Mouse (Mus musculus) limb, embryonic 11.5 days (tissue): ENCODE measurements around the gene Efna3. TPM values are rescaled to one million over a fixed set of nuclear protein-coding genes. Genes with fewer than 3 reads are reported as not detected.
A peak's percentile ranks its signal among the peaks of the same experiment; 100 is the strongest.

Experiments used
- ATAC-seq: fragments of 200-750 bp; cut with Nextera tagmentation; 2 replicates; pipeline ENCODE4 v1.8.0; 2017; ENCODE audit warnings: low read depth; ENCODE audit not compliant: insufficient number of reproducible peaks, low FRiP score, low TSS enrichment
- DNase-seq: peaks from one replicate; pipeline ENCODE4 v3.0.0-alpha.2; 2015; ENCODE audit warnings: low spot score
- H3K27ac ChIP-seq: fragments of 300-500 bp; sonication (generic); replicated peaks from 2 replicates; pipeline ENCODE4 v1.5.1; 2014; ENCODE audit warnings: low read depth, mild to moderate bottlenecking, low read length
- H3K27me3 ChIP-seq: fragments of 300-500 bp; sonication (generic); 2 replicates; pipeline ENCODE4 v1.6.1; 2014; ENCODE audit warnings: mild to moderate bottlenecking, low read length, mixed read lengths; ENCODE audit not compliant: control insufficient read depth, insufficient read depth
- H3K36me3 ChIP-seq: fragments of 300-500 bp; sonication (generic); 2 replicates; pipeline ENCODE4 v1.6.1; 2014; ENCODE audit warnings: mild to moderate bottlenecking, low read length, moderate library complexity, mixed read lengths; ENCODE audit not compliant: control insufficient read depth, insufficient read depth
- H3K4me1 ChIP-seq: fragments of 300-500 bp; sonication (generic); 2 replicates; pipeline ENCODE4 v1.6.1; 2014; ENCODE audit warnings: low read length, mixed read lengths; ENCODE audit not compliant: control insufficient read depth, insufficient read depth
- H3K4me2 ChIP-seq: fragments of 300-500 bp; sonication (generic); 2 replicates; pipeline ENCODE4 v1.6.1; 2014; ENCODE audit warnings: low read depth, mild to moderate bottlenecking, moderate library complexity; ENCODE audit not compliant: severe bottlenecking
- H3K4me3 ChIP-seq: fragments of 300-500 bp; sonication (generic); 2 replicates; pipeline ENCODE4 v1.5.1; 2014; ENCODE audit warnings: low read depth, low read length
- H3K9ac ChIP-seq: fragments of 300-500 bp; sonication (generic); 2 replicates; pipeline ENCODE4 v1.6.1; 2014; ENCODE audit warnings: mild to moderate bottlenecking, low read length
- H3K9me3 ChIP-seq: fragments of 300-500 bp; sonication (generic); 2 replicates; pipeline ENCODE4 v1.6.1; 2016; ENCODE audit warnings: low read length; ENCODE audit not compliant: control insufficient read depth
- WGBS: fragments of 180-500 bp; shearing (Covaris S2); extraction: QIAGEN DNeasy Blood & Tissue Kit; methylation state at CpG from one replicate; pipeline ENCODE4 v1.1.7; 2014; 5-methylcytosine and 5-hydroxymethylcytosine counted together
- polyA plus RNA-seq: library from polyadenylated mRNA; unstranded; fragments of >200 nt; fragmentation: Nextera tagmentation; extraction: Ambion mirVana; gene quantifications from 2 replicates; pipeline ENCODE4 v1.2.1, GENCODE M21; 2014

The Efna3 gene
- polyA plus RNA-seq, 1 experiment from 2014 or later: 19.3 TPM

GRCm38 (mm10) chr3:89281579-89282290 is 41.0 kb downstream of the Efna3 start:
- Histone ChIP-seq H3K4me1 (peaks cover 40% of the 10 kb centered on the region), H3K9ac (peak overlapping the region; percentile 56), H3K4me3 (peak overlapping the region; percentile 57), H3K9me3 (no peaks in the 10 kb centered on the region), H3K4me2 (peak overlapping the region; percentile 95), H3K27me3 (0 out of 2 replicates have a peak, but pooled peaks cover 6% of the 10 kb centered on the region), H3K27ac (peak overlapping the region; percentile 62; the same call in 1 of the 2 replicates), H3K36me3 (no peaks in the 10 kb centered on the region)
- 11% methylated on average over 20 of the region's 20 CpGs for WGBS
- DNase-seq (peak; percentile 90), ATAC-seq (no peak)

GRCm38 (mm10) chr3:89280606-89281511 is 41.9 kb downstream of the Efna3 start, which contains the start of gene Efna1:
Gene Efna1 (minus strand): TSS chr3:89281142.
- under 1% methylated on average over 52 of the region's 52 CpGs for WGBS
- peak within 1 kb of the TSS; percentile 65 for H3K9ac ChIP-seq
- H3K27me3 ChIP-seq: 0 out of 2 replicates have a peak, but pooled peaks cover 6% of the 10 kb centered on the region
- DNase-seq (peak; percentile 74), ATAC-seq (peak; percentile 56)
- H3K4me3 ChIP-seq: peak within 1 kb of the TSS; percentile 57
- peak within 1 kb of the TSS; percentile 95 for H3K4me2 ChIP-seq
- H3K36me3 ChIP-seq: no peaks in the 10 kb centered on the region
- peak within 1 kb of the TSS; percentile 62 for H3K27ac ChIP-seq
- H3K4me1 ChIP-seq: peaks cover 44% of the 10 kb centered on the region
- H3K9me3 ChIP-seq: no peaks in the 10 kb centered on the region

- DNase-seq: no peak
- ATAC-seq: no peak
- Histone ChIP-seq H3K4me3 (peak overlapping the region; percentile 57), H3K36me3 (no peaks in the 10 kb centered on the region), H3K27me3 (0 out of 2 replicates have a peak, but pooled peaks cover 6% of the 10 kb centered on the region), H3K4me1 (peaks cover 44% of the 10 kb centered on the region), H3K9ac (peak overlapping the region; percentile 65; the same call in 1 of the 2 replicates), H3K4me2 (peak overlapping the region; percentile 95), H3K9me3 (no peaks in the 10 kb centered on the region), H3K27ac (peak overlapping the region; percentile 39; the same call in 1 of the 2 replicates)
- under 1% methylated on average over 29 of the region's 29 CpGs for WGBS
Measured at GRCm38 (mm10) chr3:89280050-89280605, 42.6 kb downstream of the Efna3 start.

DNA sequence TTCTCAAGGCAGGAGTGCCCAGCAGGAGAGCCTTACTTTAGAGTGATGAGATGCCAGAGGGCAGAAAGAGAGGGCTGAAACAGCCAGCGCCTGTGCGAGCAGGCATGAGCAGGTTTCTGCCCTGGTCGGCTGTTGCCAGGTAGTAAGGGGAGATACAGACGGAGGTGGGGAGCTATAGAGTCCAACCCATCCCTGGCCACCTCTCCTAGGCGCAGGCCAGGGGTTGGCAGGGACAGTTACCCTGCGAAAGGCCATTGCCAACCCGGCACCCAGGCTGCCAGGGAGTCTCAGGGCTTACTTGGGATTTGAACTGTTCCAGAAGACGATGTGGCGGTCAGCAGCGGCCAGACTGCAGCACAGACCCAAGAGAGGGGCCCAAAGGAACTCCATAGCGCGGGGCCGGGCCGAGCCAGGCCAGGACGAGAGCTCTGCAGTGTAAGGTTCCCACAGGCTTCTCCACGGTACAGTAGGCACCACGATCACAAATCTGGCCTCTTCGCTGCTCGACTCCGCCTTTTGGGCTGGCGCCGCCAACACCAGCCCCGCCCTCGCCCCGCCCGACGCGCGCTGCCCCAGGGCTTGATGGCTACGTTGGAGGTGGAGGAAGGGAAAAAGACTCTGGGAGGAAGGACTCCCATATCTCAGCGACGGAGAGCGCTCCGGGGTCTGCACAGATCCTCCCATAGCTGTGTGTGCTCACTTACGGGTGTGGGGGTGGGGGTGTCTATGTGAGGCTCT is 43.4 kb downstream of the Efna3 start:
- Histone ChIP-seq H3K27ac (peak overlapping the region; percentile 39; the same call in 1 of the 2 replicates), H3K4me3 (peak overlapping the region; percentile 57), H3K9me3 (no peaks in the 10 kb centered on the region), H3K27me3 (0 out of 2 replicates have a peak, but pooled peaks cover 6% of the 10 kb centered on the region), H3K9ac (peak overlapping the region; percentile 65), H3K4me2 (peak overlapping the region; percentile 95), H3K4me1 (peaks cover 44% of the 10 kb centered on the region), H3K36me3 (no peaks in the 10 kb centered on the region)
- ATAC-seq (peak; percentile 42; the same call in 1 of the 2 replicates), DNase-seq (peak; percentile 87)
- WGBS: under 1% methylated on average over 35 of the region's 35 CpGs

DNA sequence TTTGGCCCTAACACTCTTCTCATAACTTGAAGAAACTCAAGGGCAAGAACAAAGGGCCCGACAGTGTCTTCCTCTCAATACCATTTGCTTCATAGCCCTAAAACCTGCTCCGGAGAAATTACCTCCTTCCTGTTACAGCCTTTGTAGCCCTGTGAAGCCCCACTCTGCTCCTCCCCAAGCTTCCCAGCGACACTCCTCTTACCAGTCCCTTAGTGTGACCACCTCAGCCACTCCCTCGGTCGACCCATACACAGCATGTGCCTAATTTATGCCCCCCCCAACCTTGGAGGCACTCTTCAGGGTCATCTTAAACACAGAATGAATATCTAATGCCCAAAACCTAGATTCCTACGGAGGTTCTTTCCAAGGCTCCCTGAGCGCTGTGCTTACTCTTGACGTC is 44.1 kb downstream of the Efna3 start:
- 6% methylated on average over 8 of the region's 8 CpGs for WGBS
- peak overlapping the region; percentile 65 for H3K9ac ChIP-seq
- H3K9me3 ChIP-seq: no peaks in the 10 kb centered on the region
- H3K27me3 ChIP-seq: 0 out of 2 replicates have a peak, but pooled peaks cover 6% of the 10 kb centered on the region
- peak overlapping the region; percentile 95 for H3K4me2 ChIP-seq
- ATAC-seq: no peak
- DNase-seq: no peak
- H3K4me3 ChIP-seq: peak overlapping the region; percentile 57
- peaks cover 44% of the 10 kb centered on the region for H3K4me1 ChIP-seq
- H3K27ac ChIP-seq: no peak overlapping the region; the same call in none of the 2 replicates
- H3K36me3 ChIP-seq: no peaks in the 10 kb centered on the region

DNA sequence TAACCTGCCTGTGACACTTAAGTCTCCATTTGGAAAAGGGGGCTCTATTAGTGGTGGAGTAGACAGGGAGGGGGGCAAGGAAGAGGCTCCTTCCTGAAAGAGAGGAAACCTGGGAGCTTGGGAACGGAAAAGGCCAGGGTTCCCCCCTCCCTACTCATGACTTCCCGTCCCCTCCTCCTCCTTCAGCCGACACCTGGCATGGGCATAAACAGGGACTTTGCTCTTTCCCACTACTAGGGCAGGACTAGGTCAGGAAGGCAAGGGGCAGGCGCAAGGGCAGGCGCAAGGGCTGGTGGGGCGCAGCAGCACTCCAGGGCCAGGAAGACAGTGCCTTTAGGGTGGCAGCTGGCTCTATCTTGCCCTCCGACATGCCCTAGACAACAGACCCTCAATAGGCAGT is 44.7 kb downstream of the Efna3 start:
- WGBS: 35% methylated on average over 7 of the region's 7 CpGs
- H3K4me2 ChIP-seq: peak overlapping the region; percentile 95
- peak overlapping the region; percentile 57 for H3K4me3 ChIP-seq
- peaks cover 44% of the 10 kb centered on the region for H3K4me1 ChIP-seq
- ATAC-seq (no peak), DNase-seq (peak; percentile 36)
- 0 out of 2 replicates have a peak, but pooled peaks cover 6% of the 10 kb centered on the region for H3K27me3 ChIP-seq
- no peaks in the 10 kb centered on the region for H3K36me3 ChIP-seq
- no peaks in the 10 kb centered on the region for H3K9me3 ChIP-seq
- H3K27ac ChIP-seq: no peak overlapping the region; the same call in 1 of the 2 replicates
- H3K9ac ChIP-seq: peak overlapping the region; percentile 65

DNA sequence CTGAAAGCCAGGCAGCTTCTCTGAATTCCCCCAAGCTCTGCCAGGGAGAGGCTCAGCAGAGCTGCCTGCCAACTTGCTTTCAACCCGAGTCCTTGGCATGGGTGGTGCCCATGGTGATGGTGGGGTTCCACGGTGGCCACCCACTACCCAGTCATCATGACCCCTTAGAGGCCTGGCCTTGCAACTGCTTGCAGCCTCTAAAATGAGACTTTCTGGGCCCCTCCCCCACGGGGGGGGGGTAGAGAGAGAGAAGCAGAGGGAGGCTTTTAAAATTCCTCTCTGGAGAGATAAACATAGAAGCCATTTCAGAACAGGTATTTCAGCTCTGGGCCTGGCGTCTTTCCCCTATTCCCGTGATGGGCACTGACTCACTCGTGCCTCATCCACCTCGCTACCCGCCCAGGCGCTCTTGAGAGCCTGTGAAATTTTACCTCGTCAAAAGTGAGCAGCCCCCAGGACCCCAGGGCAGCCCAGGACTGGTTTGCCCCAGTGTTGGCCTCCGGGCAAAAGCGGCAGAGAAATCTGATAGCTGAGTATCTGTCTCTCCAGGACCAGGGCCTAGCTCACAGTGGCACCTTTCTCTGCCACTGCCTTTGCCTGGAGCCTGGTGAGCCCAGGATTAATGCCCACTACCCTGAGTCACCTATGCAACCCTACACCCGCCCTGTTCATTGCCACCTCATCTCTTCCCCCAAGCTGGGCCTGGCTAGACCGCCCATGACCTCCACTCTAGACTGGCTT is 45.3 kb downstream of the Efna3 start:
- no peaks in the 10 kb centered on the region for H3K9me3 ChIP-seq
- H3K36me3 ChIP-seq: no peaks in the 10 kb centered on the region
- peak; percentile 37 for DNase-seq
- peak overlapping the region; percentile 57 for H3K4me3 ChIP-seq
- 0 out of 2 replicates have a peak, but pooled peaks cover 6% of the 10 kb centered on the region for H3K27me3 ChIP-seq
- peaks cover 44% of the 10 kb centered on the region for H3K4me1 ChIP-seq
- H3K9ac ChIP-seq: peak overlapping the region; percentile 53
- 19% methylated on average over 14 of the region's 14 CpGs for WGBS
- H3K4me2 ChIP-seq: peak overlapping the region; percentile 95
- ATAC-seq: no peak
- H3K27ac ChIP-seq: peak overlapping the region; percentile 33; the same call in 1 of the 2 replicates
